Mouse (Mus musculus) 3T3-L1 (cell line): ENCODE data around the gene Gm9195.

Experiments
- DNase-seq: peaks from one replicate; pipeline ENCODE4 v3.0.0-alpha.2; 2015; ENCODE audit warnings: low read depth, low spot score

Gene Gm9195

GRCm38 (mm10) chr14:72447141-72448091 is 44.2 kb downstream of the Gm9195 start:
- peak; percentile 33 for DNase-seq

- no peak for DNase-seq
These were observed 48.7 kb downstream of the Gm9195 start for GRCm38 (mm10) chr14:72442936-72443335.

- DNase-seq: no peak
These were observed 50.7 kb downstream of the Gm9195 start for GRCm38 (mm10) chr14:72440929-72441328.

GRCm38 (mm10) chr14:72440436-72440835 is 51.2 kb downstream of the Gm9195 start:
- no peak for DNase-seq

GRCm38 (mm10) chr14:72438976-72439375 is 52.7 kb downstream of the Gm9195 start:
- DNase-seq: no peak

- DNase-seq: no peak
These were observed 101.9 kb downstream of the Gm9195 start for GRCm38 (mm10) chr14:72389696-72390095.

- no peak for DNase-seq
These were observed 102.3 kb downstream of the Gm9195 start for GRCm38 (mm10) chr14:72389288-72389687.

- peak; percentile 23 for DNase-seq
These were observed 114.4 kb downstream of the Gm9195 start for GRCm38 (mm10) chr14:72377224-72377623.
